Mouse (Mus musculus) spleen, postnatal 36 days (tissue): ENCODE measurements around the gene Egln3.
A peak's percentile ranks its signal among the peaks of the same experiment; 100 is the strongest.

Experiments used
- DNase-seq, 2 experiments: peaks; one replicate each; pipeline ENCODE4 v3.0.0; 2022; ENCODE audit warnings: low spot score in 2 of 2, mixed read lengths in 1 of 2

Gene Egln3

GRCm38 (mm10) chr12:54162637-54163131, 41.0 kb downstream of the Egln3 start:
- peak in 1 of 2 experiments; percentile 6 for DNase-seq

- DNase-seq, result no peak
Measured at GRCm38 (mm10) chr12:54161468-54162202, 42.0 kb downstream of the Egln3 start.

- no peak for DNase-seq
Measured at GRCm38 (mm10) chr12:54160279-54160678, 43.4 kb downstream of the Egln3 start.

- DNase-seq, result no peak
Measured at GRCm38 (mm10) chr12:54154771-54155170, 48.9 kb downstream of the Egln3 start.

- DNase-seq, result no peak
Measured at GRCm38 (mm10) chr12:54146943-54147556, 56.6 kb downstream of the Egln3 start.
